Mouse (Mus musculus) forebrain, embryonic 12.5 days (tissue): ENCODE data around the gene Ptgfrn. TPM values are rescaled to one million over a fixed set of nuclear protein-coding genes. Genes with fewer than 3 reads are reported as not detected.

Experiments used
- ATAC-seq: fragments of 200-750 bp; cut with Nextera tagmentation; 2 replicates; pipeline ENCODE4 v1.8.0; 2017; ENCODE audit warnings: moderate TSS enrichment; ENCODE audit not compliant: low FRiP score
- H3K27ac ChIP-seq: fragments of 300-500 bp; sonication (generic); 2 replicates; pipeline ENCODE4 v1.5.1; 2016; ENCODE audit warnings: mild to moderate bottlenecking
- H3K27me3 ChIP-seq: fragments of 300-500 bp; sonication (generic); 2 replicates; pipeline ENCODE4 v1.6.1; 2016; ENCODE audit warnings: mild to moderate bottlenecking
- H3K36me3 ChIP-seq: fragments of 300-500 bp; sonication (generic); replicated peaks from 2 replicates; pipeline ENCODE4 v1.6.1; 2016; ENCODE audit warnings: mild to moderate bottlenecking
- H3K4me1 ChIP-seq: fragments of 300-500 bp; sonication (generic); 2 replicates; pipeline ENCODE4 v1.6.1; 2016
- H3K4me2 ChIP-seq: fragments of 300-500 bp; sonication (generic); 2 replicates; pipeline ENCODE4 v1.6.1; 2016; ENCODE audit warnings: mild to moderate bottlenecking, moderate library complexity
- H3K4me3 ChIP-seq: fragments of 300-500 bp; sonication (generic); replicated peaks from 2 replicates; pipeline ENCODE4 v1.5.1; 2016; ENCODE audit warnings: mild to moderate bottlenecking
- H3K9ac ChIP-seq: fragments of 300-500 bp; sonication (generic); 2 replicates; pipeline ENCODE4 v1.6.1; 2016; ENCODE audit warnings: mild to moderate bottlenecking
- H3K9me3 ChIP-seq: fragments of 300-500 bp; sonication (generic); 2 replicates; pipeline ENCODE4 v1.6.1; 2016
- WGBS: fragments of 180-500 bp; shearing (Covaris S2); methylation state at CpG from one replicate; pipeline ENCODE4 v1.1.7; 2016; 5-methylcytosine and 5-hydroxymethylcytosine counted together
- polyA plus RNA-seq: library from polyadenylated mRNA; unstranded; fragments of >200 nt; fragmentation: Nextera tagmentation; extraction: Ambion mirVana; gene quantifications from 2 replicates; pipeline ENCODE4 v1.2.1, GENCODE M21; 2016

Ptgfrn gene
- polyA plus RNA-seq, 1 experiment from 2014 or later, result 4.5 TPM

GRCm38 (mm10) chr3:101072506-101073215 is 37.4 kb downstream of the Ptgfrn start:
- Histone ChIP-seq H3K4me1 (peaks cover 56% of the 10 kb centered on the region), H3K9me3 (no peaks in the 10 kb centered on the region), H3K9ac (no peak overlapping the region), H3K27me3 (no peaks in the 10 kb centered on the region), H3K4me2 (no peak overlapping the region), H3K36me3 (peaks cover 35% of the 10 kb centered on the region), H3K27ac (peak overlapping the region; percentile 92), H3K4me3 (no peak overlapping the region)
- 81% methylated on average over 15 of the region's 15 CpGs for WGBS
- no peak for ATAC-seq

- Histone ChIP-seq H3K4me3 (no peak overlapping the region), H3K9ac (peak overlapping the region; percentile 5; the same call in 1 of the 2 replicates), H3K27me3 (no peaks in the 10 kb centered on the region), H3K4me2 (no peak overlapping the region), H3K4me1 (peaks cover 61% of the 10 kb centered on the region), H3K36me3 (peaks cover 27% of the 10 kb centered on the region), H3K27ac (peak overlapping the region; percentile 92), H3K9me3 (no peaks in the 10 kb centered on the region)
- no peak for ATAC-seq
Observed at GRCm38 (mm10) chr3:101071576-101071975, 38.5 kb downstream of the Ptgfrn start.

- Histone ChIP-seq H3K9ac (no peak overlapping the region), H3K27ac (peak overlapping the region; percentile 92), H3K9me3 (no peaks in the 10 kb centered on the region), H3K4me3 (no peak overlapping the region), H3K4me2 (peak overlapping the region; percentile 24), H3K27me3 (no peaks in the 10 kb centered on the region), H3K36me3 (peaks cover 22% of the 10 kb centered on the region), H3K4me1 (peaks cover 68% of the 10 kb centered on the region)
- WGBS, result 10% methylated on average over 6 of the region's 6 CpGs
- peak; percentile 76 for ATAC-seq
Observed at GRCm38 (mm10) chr3:101070796-101071235, 39.3 kb downstream of the Ptgfrn start.

DNA sequence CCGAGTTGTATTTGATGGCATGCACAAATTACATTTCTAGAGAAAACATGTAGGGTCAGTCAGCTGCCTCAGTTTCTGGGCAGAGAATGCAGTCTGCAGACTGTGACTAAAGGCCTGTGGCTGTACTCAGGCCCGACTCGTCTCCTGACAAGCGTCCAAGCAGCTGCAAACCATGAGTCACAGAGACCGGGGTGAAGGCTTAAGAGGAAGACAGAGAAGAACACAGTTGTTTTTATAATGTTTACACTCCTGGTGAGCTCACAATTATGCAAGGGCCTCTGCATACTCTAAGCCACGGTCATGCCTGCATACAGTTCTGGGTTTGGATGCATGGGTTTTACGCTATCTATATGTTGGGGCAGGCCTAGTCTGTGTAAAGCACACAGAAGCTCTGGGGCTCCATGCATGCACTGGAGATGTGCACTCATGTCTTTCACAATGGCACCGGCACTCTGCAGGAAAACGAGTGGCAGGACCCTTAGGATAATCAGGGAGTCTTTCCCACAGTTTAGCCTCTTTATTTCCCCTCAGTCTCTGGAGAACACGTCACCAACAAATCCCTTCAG is 39.8 kb downstream of the Ptgfrn start:
- no peaks in the 10 kb centered on the region for H3K27me3 ChIP-seq
- H3K36me3 ChIP-seq, result peaks cover 17% of the 10 kb centered on the region
- no peak overlapping the region for H3K4me3 ChIP-seq
- H3K9me3 ChIP-seq, result no peaks in the 10 kb centered on the region
- peak; percentile 63 for ATAC-seq
- peaks cover 68% of the 10 kb centered on the region for H3K4me1 ChIP-seq
- H3K27ac ChIP-seq, result peak overlapping the region; percentile 92
- no peak overlapping the region for H3K9ac ChIP-seq
- H3K4me2 ChIP-seq, result peak overlapping the region; percentile 13; the same call in 1 of the 2 replicates
- WGBS, result 19% methylated on average over 10 of the region's 10 CpGs

DNA sequence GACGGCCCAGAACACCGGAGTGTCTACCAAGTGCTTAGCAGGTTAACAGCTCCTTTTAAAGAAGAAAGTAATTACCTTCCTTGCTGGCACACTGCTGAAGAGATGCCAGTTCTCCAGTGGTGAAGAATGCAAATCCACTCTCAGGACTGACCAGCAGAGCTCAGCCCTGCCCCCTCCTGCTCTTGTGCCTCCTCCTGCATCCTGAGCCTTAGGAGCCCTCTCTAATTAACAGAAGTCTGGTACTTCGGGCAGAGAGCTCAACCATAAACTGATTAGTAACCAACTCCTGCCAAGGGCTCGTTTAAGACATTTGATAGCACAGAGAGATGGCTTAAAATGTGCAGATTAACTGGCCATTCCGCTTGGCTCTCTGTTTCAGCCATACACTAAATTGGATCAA is 41.4 kb downstream of the Ptgfrn start:
- Histone ChIP-seq H3K36me3 (peaks cover 11% of the 10 kb centered on the region; the same call in 1 of the 2 replicates), H3K27ac (peak overlapping the region; percentile 92), H3K9me3 (no peaks in the 10 kb centered on the region), H3K4me2 (no peak overlapping the region), H3K4me1 (peaks cover 68% of the 10 kb centered on the region), H3K4me3 (no peak overlapping the region), H3K27me3 (no peaks in the 10 kb centered on the region), H3K9ac (no peak overlapping the region)
- WGBS, result 18% methylated on average over 5 of the region's 5 CpGs
- peak; percentile 69; the same call in 1 of the 2 replicates for ATAC-seq

DNA sequence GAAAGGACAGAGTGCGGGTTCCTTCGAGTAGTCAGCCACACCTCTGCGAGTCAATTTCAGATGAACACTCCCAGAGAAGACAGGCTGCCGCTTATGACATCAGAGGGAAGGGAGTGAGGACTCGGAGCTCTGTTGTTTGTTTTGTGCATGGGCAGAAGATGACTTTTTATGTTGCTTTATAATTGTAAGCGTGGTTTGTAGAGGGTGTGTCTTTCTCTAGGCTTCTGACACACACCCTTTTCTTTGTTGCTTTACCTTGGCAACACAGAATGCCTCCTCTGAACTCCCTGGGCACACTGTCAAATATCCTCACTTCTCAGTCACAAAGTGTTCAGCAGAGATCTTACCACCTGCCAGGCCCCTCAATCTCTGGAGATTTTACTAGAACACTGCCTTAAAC is 43.9 kb downstream of the Ptgfrn start:
- H3K9me3 ChIP-seq, result no peaks in the 10 kb centered on the region
- H3K4me1 ChIP-seq, result peaks cover 47% of the 10 kb centered on the region
- H3K4me2 ChIP-seq, result no peak overlapping the region
- H3K9ac ChIP-seq, result no peak overlapping the region
- peaks cover 5% of the 10 kb centered on the region; the same call in 1 of the 2 replicates for H3K36me3 ChIP-seq
- 83% methylated on average over 6 of the region's 6 CpGs for WGBS
- H3K27ac ChIP-seq, result no peak overlapping the region
- H3K4me3 ChIP-seq, result no peak overlapping the region
- H3K27me3 ChIP-seq, result no peaks in the 10 kb centered on the region
- no peak for ATAC-seq

GRCm38 (mm10) chr3:101061865-101062585 is 48.1 kb downstream of the Ptgfrn start:
- no peaks in the 10 kb centered on the region for H3K9me3 ChIP-seq
- H3K4me1 ChIP-seq, result 0 out of 2 replicates have a peak, but pooled peaks cover 7% of the 10 kb centered on the region
- H3K36me3 ChIP-seq, result peaks cover 30% of the 10 kb centered on the region
- no peak overlapping the region for H3K27ac ChIP-seq
- no peaks in the 10 kb centered on the region for H3K27me3 ChIP-seq
- H3K4me2 ChIP-seq, result no peak overlapping the region
- H3K4me3 ChIP-seq, result no peak overlapping the region
- H3K9ac ChIP-seq, result no peak overlapping the region
- no peak for ATAC-seq
- WGBS, result 91% methylated on average over 7 of the region's 7 CpGs

- peaks cover 45% of the 10 kb centered on the region for H3K36me3 ChIP-seq
- no peak overlapping the region for H3K27ac ChIP-seq
- H3K4me2 ChIP-seq, result no peak overlapping the region
- H3K9me3 ChIP-seq, result no peaks in the 10 kb centered on the region
- no peak overlapping the region for H3K9ac ChIP-seq
- no peaks in the 10 kb centered on the region for H3K4me1 ChIP-seq
- no peak overlapping the region for H3K4me3 ChIP-seq
- H3K27me3 ChIP-seq, result no peaks in the 10 kb centered on the region
- WGBS, result 79% methylated on average over 4 of the region's 4 CpGs
- ATAC-seq, result no peak
Observed at GRCm38 (mm10) chr3:101059214-101059613, 50.9 kb downstream of the Ptgfrn start.

- Histone ChIP-seq H3K9me3 (no peaks in the 10 kb centered on the region), H3K9ac (no peak overlapping the region), H3K4me3 (no peak overlapping the region), H3K4me2 (no peak overlapping the region), H3K36me3 (peaks cover 44% of the 10 kb centered on the region), H3K4me1 (no peaks in the 10 kb centered on the region), H3K27me3 (no peaks in the 10 kb centered on the region), H3K27ac (no peak overlapping the region)
- WGBS, result 100% methylated on average over 2 of the region's 2 CpGs
- no peak for ATAC-seq
Observed at GRCm38 (mm10) chr3:101058203-101058602, 51.9 kb downstream of the Ptgfrn start.

GRCm38 (mm10) chr3:101055216-101055615 is 54.9 kb downstream of the Ptgfrn start:
- Histone ChIP-seq H3K27me3 (no peaks in the 10 kb centered on the region), H3K9me3 (no peaks in the 10 kb centered on the region), H3K4me2 (no peak overlapping the region), H3K36me3 (peaks cover 40% of the 10 kb centered on the region), H3K4me3 (no peak overlapping the region), H3K27ac (no peak overlapping the region), H3K4me1 (no peaks in the 10 kb centered on the region), H3K9ac (no peak overlapping the region)
- no peak for ATAC-seq
- WGBS, result 92% methylated on average over 8 of the region's 8 CpGs

DNA sequence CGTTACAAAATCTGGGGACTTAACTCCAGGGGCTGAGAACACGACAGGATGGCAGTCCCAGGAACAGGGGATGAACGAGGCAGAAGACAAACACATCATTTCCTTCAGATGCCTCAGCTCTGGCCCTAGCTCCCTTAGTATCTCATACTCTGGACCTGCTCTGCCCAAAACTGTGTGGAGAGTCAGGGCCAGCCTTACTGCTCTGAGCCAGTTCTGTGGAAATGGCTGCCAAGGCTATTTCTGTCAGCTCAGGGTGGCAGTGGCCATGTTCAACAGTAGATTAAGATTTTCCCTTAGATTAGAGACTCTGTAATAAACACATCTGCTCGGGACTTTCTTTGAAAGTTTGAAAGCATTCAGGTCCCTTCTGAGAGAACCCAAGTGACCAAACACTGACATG is 58.5 kb downstream of the Ptgfrn start:
- H3K9ac ChIP-seq, result no peak overlapping the region
- WGBS, result 78% methylated on average over 4 of the region's 4 CpGs

GRCm38 (mm10) chr3:101049997-101050396 is 60.1 kb downstream of the Ptgfrn start:
- H3K27ac ChIP-seq, result no peak overlapping the region
- H3K27me3 ChIP-seq, result no peaks in the 10 kb centered on the region
- WGBS, result 86% methylated on average over 9 of the region's 9 CpGs
- H3K4me1 ChIP-seq, result peaks cover 16% of the 10 kb centered on the region
- H3K4me3 ChIP-seq, result no peak overlapping the region
- H3K4me2 ChIP-seq, result no peak overlapping the region
- no peak for ATAC-seq
- no peak overlapping the region for H3K9ac ChIP-seq
- no peaks in the 10 kb centered on the region for H3K9me3 ChIP-seq
- H3K36me3 ChIP-seq, result peaks cover 28% of the 10 kb centered on the region

More for the DNA sequence above, 58.5 kb downstream of the Ptgfrn start:
- Histone ChIP-seq H3K4me1 (peaks cover 16% of the 10 kb centered on the region), H3K9me3 (no peaks in the 10 kb centered on the region), H3K36me3 (peaks cover 31% of the 10 kb centered on the region), H3K4me3 (no peak overlapping the region), H3K4me2 (no peak overlapping the region), H3K27ac (no peak overlapping the region), H3K27me3 (no peaks in the 10 kb centered on the region)
- no peak for ATAC-seq
